Mouse (Mus musculus) kidney, postnatal 10 days (tissue): ENCODE data around the gene Hspa12b.

ENCODE experiments used
- DNase-seq: peaks from one replicate; pipeline ENCODE4 v3.0.0; 2021; ENCODE audit warnings: mixed read lengths

Gene Hspa12b

DNA sequence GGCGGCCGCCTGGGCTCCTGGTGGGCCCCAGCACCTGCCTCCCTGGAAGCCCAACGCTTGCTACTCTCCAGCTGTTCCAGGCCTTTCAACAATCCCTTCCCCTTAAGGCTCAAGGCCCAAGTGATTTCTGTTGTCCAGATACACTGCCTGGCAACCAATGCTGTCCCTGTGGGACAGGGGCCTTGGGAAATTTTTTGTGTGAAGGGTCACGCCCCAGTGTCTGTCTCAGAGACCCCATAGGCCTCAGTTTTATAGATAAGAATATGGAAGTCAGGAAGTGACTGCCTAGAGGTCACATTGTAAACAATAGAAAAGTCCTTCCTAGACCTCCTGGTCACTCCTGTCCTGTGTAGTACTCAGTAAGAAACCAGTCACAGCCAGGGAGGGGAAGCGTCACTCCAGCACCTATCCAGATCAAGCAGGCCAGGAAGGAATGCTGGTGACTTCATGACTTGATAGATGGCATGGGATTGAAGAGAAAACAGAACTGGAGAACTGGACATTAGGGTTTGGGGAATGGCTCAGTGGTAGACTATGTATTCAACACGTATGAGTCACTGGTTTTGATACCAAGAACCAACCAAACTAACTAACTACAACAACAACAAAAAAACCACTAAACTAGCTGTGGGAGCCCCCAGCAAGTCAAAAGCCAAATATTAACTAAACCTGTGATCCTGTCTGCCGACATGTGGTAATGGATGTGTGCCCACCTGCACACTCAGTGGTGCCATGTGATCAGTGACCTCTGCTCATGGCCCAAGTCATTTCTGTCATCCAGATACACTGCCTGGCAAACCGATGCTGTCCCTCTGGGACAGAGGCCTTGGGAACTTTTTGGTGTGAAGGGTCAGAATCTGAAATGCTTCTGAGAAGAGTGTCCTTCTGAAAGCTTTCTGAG, 21.5 kb downstream of the Hspa12b start:
- no peak for DNase-seq

GRCm38 (mm10) chr2:131149254-131149578, 22.1 kb downstream of the Hspa12b start:
- no peak for DNase-seq

GRCm38 (mm10) chr2:131152166-131152730, 25.2 kb downstream of the Hspa12b start:
- DNase-seq, result no peak

DNA sequence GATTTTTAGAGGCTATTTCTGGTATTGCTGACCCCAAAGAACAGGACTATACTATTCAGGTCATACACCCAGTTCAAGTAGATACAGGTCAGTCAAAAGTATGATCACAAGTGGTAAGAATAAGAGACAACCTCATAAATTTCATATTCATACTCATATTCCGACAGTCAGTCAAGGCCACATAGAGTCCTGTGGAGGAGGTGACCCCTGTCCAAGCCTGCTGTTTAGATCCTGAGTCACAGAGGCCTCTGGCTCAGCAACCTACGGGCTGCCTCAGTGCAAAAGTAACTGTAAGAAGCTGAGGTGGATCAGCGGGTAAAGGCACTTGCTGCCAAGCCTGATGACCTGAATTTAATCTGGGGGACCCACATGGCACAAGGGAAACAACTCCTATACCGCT, 27.0 kb downstream of the Hspa12b start:
- DNase-seq, result no peak

DNA sequence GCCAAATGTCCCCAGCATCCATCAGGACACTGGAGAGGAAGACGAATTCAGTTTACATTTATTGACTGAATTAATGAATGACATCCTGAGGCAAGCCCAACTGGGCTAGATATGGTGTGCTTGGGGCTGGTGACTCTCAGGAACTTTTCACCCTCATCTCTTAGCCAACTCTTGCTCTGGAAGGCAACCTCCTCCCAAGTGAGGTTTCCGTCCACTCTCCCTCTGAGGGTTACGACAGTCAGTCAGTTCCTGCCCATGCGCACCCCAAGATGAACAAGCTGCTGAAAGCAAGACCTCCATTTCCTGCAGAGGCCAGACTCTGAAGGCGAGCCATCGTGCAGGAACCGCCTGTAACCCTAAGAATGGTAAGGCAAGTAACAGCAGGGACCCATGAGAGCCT, 29.9 kb downstream of the Hspa12b start:
- no peak for DNase-seq

GRCm38 (mm10) chr2:131159491-131159910, 32.4 kb downstream of the Hspa12b start:
- peak; percentile 61 for DNase-seq

- DNase-seq, result peak; percentile 99
These were observed 33.0 kb downstream of the Hspa12b start, which contains the start of gene 1700037H04Rik for GRCm38 (mm10) chr2:131159938-131160581. Gene 1700037H04Rik, minus strand, starts transcription at chr2:131160081.

- peak; percentile 55 for DNase-seq
These were observed 33.6 kb downstream of the Hspa12b start for GRCm38 (mm10) chr2:131160671-131161111.

DNA sequence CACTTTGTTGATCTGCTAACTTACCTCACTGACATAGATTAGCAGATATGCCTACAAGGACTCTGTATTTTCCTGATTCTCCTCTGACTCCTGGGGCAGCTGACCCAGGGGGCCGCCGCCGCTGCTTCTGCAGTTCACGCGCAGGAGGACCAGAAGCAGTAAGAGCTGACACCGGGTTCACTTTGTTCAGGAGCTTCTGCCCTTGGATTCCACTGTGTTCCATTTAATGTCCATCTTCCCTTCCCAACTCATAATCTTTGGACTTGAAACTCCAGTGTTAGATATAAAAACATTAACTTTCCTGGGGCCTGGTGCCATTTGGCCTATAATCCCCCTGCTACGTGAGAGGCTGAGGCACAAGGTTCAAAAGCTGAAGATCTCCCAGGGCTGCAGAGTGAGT, 36.8 kb downstream of the Hspa12b start:
- peak; percentile 43 for DNase-seq

- no peak for DNase-seq
These were observed 39.1 kb downstream of the Hspa12b start for GRCm38 (mm10) chr2:131166172-131166571.

DNA sequence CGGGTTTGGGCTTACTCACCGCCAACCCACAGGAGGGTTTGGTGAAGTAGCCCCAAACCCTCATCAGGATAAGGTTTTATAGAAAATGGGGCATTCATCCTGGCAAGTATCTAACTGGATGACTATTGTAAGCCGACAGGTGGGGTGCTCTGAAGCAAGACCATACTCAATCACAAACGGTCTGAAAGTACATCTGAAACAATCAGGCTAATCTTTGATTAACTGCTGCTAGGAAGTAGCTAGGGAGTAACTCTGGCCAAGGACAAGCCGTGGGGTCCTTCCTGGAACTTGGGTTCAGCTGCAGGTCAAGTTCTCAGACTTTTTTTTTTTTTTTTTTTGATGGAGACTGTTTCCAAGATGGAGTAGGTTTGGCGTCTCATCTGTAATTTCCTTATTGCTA, 40.9 kb downstream of the Hspa12b start:
- DNase-seq, result no peak

- no peak for DNase-seq
These were observed 41.8 kb downstream of the Hspa12b start for GRCm38 (mm10) chr2:131168914-131169313.

DNA sequence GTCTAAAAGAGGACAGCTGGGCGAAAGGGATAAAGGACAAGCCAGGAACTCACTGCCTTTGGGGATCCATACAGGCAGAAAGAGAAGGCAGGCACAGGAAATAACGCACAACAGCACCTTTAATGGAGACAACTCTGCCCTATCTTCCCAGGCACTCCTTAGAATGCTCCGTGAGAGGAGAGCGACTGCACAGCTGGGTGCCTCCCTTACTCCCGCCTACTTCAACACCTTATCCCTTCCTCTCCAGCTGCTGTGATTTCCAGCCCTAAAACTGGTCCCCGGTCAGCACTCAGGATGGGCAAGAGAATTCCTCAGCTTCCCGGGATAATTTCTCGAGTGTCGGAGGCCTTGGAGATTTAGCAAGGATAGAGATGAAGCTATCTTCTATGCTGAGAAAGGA, 43.9 kb downstream of the Hspa12b start:
- DNase-seq, result no peak

- peak; percentile 81 for DNase-seq
These were observed 44.5 kb downstream of the Hspa12b start for GRCm38 (mm10) chr2:131171401-131172104.

DNA sequence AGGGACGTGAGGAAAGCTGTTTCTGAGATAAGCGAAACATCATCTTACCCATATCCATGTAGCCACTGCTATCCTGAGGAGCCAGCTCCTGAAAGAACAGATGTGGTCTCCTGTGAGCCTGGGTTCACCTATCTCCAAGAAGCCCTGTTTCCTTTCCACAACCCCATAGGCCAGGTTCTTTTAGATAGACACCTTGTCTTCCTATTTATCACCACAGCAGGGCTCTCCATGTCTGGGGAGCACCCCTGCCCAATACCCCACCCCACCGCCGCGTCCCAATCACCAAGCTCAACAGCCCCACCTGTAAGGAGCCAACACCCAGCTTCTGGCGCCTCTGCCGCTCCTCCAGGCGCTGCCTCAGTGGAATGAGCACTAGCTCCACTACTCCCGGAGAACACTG, 45.2 kb downstream of the Hspa12b start:
- DNase-seq, result no peak

DNA sequence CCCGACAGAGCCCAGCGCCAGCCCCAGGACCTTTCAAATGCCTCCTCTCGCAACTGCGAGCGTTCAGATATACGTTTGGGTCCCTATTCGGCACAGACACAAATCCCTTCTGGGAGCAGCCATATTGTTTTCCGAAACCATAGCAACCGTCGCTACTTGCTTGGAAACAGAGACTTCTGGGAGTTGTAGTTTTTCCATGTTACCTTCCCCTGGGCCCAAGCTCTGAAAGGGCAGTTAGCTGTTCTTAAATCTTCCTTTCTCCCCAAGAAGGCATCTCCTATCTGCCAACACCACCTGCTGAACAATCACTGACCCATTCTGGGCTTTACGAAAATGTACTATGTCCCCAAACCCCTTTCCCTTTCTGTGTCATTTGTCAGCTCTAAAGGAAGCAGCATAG, 47.6 kb downstream of the Hspa12b start:
- peak; percentile 72 for DNase-seq

- no peak for DNase-seq
These were observed 48.3 kb downstream of the Hspa12b start for GRCm38 (mm10) chr2:131175286-131175944.

DNA sequence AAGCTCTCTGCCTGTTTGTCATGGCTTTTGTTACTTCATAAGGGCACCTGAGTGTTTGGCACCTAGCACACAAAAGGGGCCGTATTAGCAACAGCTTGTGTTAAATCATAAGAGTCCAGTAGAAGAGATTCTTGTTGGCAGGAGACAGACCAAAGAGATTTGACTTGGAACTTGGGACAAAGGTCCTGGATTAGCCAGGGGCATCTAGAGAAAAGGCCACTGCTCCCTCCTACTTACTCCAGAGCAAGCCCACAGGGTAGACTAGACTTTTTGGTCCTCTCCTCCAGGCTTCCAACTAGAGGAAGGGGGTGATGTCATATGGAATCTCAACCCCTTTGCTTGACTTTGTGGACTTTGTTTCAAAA, 48.8 kb downstream of the Hspa12b start:
- no peak for DNase-seq

- DNase-seq, result peak; percentile 79
These were observed 49.4 kb downstream of the Hspa12b start for GRCm38 (mm10) chr2:131176491-131176890.

DNA sequence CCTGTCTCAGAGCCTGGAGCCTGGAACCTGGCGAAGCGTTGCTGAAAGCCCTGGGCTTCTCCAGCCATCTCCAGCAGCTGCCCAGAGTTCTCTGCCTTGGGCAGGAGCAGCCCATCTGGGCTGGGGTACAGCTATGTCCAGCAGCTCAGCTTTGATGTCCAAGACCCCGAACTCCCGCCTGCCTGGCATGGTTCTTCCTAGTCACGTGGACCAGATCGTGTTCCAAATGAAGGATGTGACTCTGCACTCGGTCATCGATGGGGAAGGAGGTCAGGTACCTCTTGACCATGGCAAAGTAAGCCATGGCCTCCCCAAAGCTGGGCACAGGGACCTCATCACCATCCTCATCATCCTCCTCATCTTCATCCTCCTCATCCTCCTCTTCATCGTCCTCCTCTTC, 50.9 kb downstream of the Hspa12b start:
- no peak for DNase-seq

- peak; percentile 48 for DNase-seq
These were observed 51.8 kb downstream of the Hspa12b start for GRCm38 (mm10) chr2:131178828-131179245.

DNA sequence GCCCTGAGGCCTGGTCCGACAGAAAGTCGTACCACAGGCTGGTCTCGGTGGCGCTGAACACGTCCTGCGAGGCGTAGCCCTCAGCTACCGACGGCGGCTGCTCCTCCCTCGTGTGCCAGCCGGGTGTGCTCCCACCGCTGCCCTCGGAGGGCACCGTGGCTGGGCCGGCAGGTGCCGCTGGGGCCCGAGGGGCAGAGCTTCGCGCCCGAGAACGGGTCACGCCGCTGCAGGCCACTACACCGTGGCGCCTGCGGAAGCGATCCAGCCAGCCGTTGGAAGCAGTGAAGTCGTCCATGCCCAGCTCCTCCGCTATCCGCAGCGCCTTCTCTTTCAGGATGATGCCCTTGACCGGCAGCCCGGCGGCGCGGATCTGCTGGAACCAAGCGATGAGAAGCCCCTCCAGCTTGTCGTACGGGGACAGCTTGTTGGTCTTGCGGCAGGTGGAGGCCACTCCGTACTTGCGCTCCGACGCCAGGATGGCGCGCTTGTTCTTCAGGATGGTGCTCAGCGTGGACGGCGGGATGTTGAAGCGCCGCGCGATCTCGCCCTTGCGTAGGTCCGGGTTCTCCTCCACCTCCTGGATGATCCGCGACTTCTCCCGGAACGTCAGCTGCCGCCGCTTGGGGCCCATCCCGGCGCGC, 52.3 kb downstream of the Hspa12b start:
- DNase-seq, result peak; percentile 75
